Mouse (Mus musculus): ENCODE results near the gene Vpreb3. TPM values are rescaled to one million over a fixed set of nuclear protein-coding genes. Genes with fewer than 3 reads are reported as not detected.

The Vpreb3 gene
- total RNA-seq, 2 experiments from 2014 or later, result not detected

- no peak for ATAC-seq (ENCODE audit: poor library complexity, severe bottlenecking)
Measured at GRCm38 (mm10) chr10:75931311-75931710, 11.5 kb upstream of the Vpreb3 start.

- ATAC-seq (ENCODE audit: poor library complexity, severe bottlenecking), result peak; percentile 26
Measured at GRCm38 (mm10) chr10:75932081-75932678, 10.7 kb upstream of the Vpreb3 start.

- ATAC-seq (ENCODE audit: poor library complexity, severe bottlenecking), result no peak
Measured at GRCm38 (mm10) chr10:75932891-75933290, 10.0 kb upstream of the Vpreb3 start, which contains the start of gene Chchd10. Chchd10 (plus strand) TSS chr10:75933130.

DNA sequence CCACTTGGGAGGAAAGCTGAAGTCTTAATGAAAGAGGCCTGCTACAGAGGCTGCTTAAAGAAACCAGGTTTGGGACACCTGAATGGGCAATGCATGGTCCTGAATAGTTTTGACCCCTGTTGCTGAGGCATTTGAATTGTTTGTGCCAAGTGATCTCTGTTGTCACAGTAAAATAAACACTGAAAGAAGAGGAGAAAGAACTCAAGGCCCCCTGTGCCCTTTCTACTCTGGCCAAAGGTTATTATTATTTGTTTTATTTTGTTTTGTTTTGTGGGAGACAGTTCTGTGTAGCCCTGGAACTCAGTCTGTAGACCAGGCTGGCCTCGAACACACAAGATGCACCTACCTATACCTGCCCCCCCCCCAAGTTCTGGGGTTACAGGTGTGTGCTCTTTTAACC is 7.9 kb upstream of the Vpreb3 start:
- ATAC-seq (ENCODE audit: poor library complexity, severe bottlenecking), result no peak

- peak; percentile 86 for ATAC-seq (ENCODE audit: poor library complexity, severe bottlenecking)
Measured at GRCm38 (mm10) chr10:75935680-75936541, 6.9 kb upstream of the Vpreb3 start, which contains the start of gene Mmp11. Mmp11 (minus strand) TSS chr10:75936496.

DNA sequence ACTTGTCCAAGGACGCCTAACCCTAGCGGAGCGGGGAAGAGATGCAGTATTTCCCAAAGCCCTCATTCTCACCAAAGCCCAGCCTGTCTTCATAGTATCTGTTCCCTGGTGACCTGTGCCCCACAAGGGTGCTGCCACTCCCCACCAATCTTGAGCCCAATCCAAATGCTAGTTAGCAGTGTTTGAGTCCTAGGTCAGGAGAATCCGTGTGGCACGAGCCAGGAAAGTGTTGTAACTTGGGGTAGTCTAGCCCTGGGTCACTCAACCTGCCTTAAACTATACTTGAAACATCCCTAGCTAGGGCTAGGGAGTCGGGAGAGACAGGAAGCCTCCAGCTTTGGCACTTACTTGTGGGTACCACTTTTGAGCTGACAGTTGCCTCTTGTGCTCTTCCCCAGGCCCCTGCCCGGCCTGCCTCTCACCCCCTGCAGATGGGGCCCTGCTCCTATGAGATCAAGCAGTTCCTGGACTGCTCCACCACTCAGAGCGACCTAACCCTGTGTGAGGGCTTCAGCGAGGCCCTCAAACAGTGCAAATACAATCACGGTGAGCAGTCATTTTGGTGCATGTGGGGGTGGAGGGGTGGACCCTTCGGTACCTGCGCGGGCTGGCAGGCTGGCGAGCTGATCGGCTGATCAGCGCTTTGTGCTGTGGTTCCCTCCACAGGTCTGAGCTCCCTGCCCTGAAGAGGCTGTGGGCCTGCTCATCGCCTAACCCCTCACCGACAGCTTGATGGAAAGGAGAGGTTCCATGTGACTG is 5.8 kb upstream of the Vpreb3 start:
- ATAC-seq (ENCODE audit: poor library complexity, severe bottlenecking), result no peak

- ATAC-seq (ENCODE audit: poor library complexity, severe bottlenecking), result no peak
Measured at GRCm38 (mm10) chr10:75937851-75938643, 4.8 kb upstream of the Vpreb3 start.

DNA sequence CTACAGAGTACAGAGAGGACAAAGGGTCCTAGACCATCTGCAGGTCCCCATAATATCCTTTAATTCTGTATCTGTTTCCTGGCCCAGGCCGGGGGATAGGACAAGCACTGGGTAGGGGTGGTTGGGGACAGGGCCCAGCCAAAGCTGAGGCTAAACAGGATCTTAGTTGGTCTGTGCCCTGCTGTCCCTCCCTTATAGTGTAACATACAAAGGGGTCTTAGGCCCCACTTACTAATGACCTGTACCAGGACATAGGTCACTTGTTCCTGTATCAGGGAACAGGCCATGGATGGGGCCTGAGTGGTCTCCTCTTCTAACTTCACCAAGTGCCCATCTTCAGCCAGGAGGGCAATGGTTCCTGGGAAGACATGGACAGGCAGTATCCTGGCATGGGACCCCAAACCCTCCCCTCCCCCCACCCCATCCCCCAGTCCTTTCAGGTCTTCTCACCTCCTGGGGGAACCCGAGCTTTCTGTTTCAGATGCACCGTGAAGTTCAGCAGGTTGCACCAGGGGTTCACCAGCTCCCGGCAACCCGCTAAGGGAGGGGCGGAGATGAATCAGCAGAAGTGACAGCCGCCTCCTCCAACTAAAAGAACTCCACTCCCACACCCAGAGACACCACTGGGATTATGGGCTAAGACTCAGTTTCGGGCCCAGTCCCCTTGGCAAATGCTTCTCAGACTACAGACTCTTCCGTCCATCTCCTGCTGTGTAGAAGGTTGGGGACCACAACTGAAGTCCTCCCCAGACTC is 3.2 kb upstream of the Vpreb3 start:
- no peak for ATAC-seq (ENCODE audit: poor library complexity, severe bottlenecking)

DNA sequence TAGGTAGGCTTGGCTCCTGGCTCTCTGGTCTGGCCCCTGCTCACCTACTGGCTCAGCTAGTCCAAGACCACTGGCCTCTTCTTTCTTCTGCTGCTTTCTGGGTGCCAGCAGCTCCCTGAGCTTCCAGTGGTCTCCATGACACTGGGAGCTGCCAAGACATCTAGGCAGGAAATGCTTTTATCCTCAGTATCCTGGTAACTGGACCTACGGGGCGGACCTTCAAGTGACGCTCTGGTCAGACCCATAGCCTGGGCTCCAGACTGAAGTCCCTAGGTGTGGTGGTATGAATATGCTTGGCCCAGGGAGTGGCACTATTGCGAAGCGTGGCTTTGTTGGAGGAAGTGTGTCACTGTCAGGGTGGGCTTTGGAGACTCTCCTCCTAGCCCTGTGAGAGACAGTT is 2.3 kb upstream of the Vpreb3 start, which contains the start of gene Gm867:
Gene Gm867 (minus strand): TSS at position 153 of the 400 bp plus-strand sequence.
- ATAC-seq (ENCODE audit: poor library complexity, severe bottlenecking), result no peak

GRCm38 (mm10) chr10:75941042-75941824 is 1.6 kb upstream of the Vpreb3 start:
- no peak for ATAC-seq (ENCODE audit: poor library complexity, severe bottlenecking)

- no peak for ATAC-seq (ENCODE audit: poor library complexity, severe bottlenecking)
Measured at GRCm38 (mm10) chr10:75944066-75944772, 1.4 kb downstream of the Vpreb3 start.

GRCm38 (mm10) chr10:75945213-75945612 is 2.4 kb downstream of the Vpreb3 start:
- ATAC-seq (ENCODE audit: poor library complexity, severe bottlenecking), result no peak

- ATAC-seq (ENCODE audit: poor library complexity, severe bottlenecking), result no peak
Measured at GRCm38 (mm10) chr10:75945896-75946295, 3.0 kb downstream of the Vpreb3 start.

- ATAC-seq (ENCODE audit: poor library complexity, severe bottlenecking), result no peak
Measured at GRCm38 (mm10) chr10:75948079-75948478, 5.2 kb downstream of the Vpreb3 start.

- ATAC-seq (ENCODE audit: poor library complexity, severe bottlenecking), result no peak
Measured at GRCm38 (mm10) chr10:75949053-75950045, 6.5 kb downstream of the Vpreb3 start.

- no peak for ATAC-seq (ENCODE audit: poor library complexity, severe bottlenecking)
Measured at GRCm38 (mm10) chr10:75950791-75951210, 7.9 kb downstream of the Vpreb3 start.

- peak; percentile 73 for ATAC-seq (ENCODE audit: poor library complexity, severe bottlenecking)
Measured at GRCm38 (mm10) chr10:75951424-75952050, 8.7 kb downstream of the Vpreb3 start.

Measured in megakaryocyte, adult 5-6 weeks (primary cell).